Mouse (Mus musculus) heart, embryonic 11.5 days (tissue): ENCODE data around the gene Bag6. TPM values are rescaled to one million over a fixed set of nuclear protein-coding genes. Genes with fewer than 3 reads are reported as not detected.
A peak's percentile ranks its signal among the peaks of the same experiment; 100 is the strongest.

Source experiments
- ATAC-seq: fragments of 200-750 bp; cut with Nextera tagmentation; replicated peaks from 2 replicates; pipeline ENCODE4 v1.8.0; 2017; ENCODE audit warnings: moderate library complexity; ENCODE audit not compliant: insufficient number of reproducible peaks, low FRiP score, low TSS enrichment
- H3K27ac ChIP-seq: fragments of 300-500 bp; sonication (generic); 2 replicates; pipeline ENCODE4 v1.5.1; 2014; ENCODE audit warnings: mild to moderate bottlenecking, low read depth, low read length
- H3K27me3 ChIP-seq: fragments of 300-500 bp; sonication (generic); 2 replicates; pipeline ENCODE4 v1.6.1; 2014; ENCODE audit warnings: mild to moderate bottlenecking, low read length, mixed read lengths; ENCODE audit not compliant: control insufficient read depth, insufficient read depth
- H3K36me3 ChIP-seq: fragments of 300-500 bp; sonication (generic); 2 replicates; pipeline ENCODE4 v1.6.1; 2014; ENCODE audit warnings: mild to moderate bottlenecking, low read length, moderate library complexity, mixed read lengths; ENCODE audit not compliant: control insufficient read depth, insufficient read depth
- H3K4me1 ChIP-seq: fragments of 300-500 bp; sonication (generic); 2 replicates; pipeline ENCODE4 v1.6.1; 2014; ENCODE audit warnings: low read length; ENCODE audit not compliant: control insufficient read depth, insufficient read depth
- H3K4me2 ChIP-seq: fragments of 300-500 bp; sonication (generic); 2 replicates; pipeline ENCODE4 v1.6.1; 2014; ENCODE audit warnings: mild to moderate bottlenecking, moderate library complexity
- H3K4me3 ChIP-seq: fragments of 300-500 bp; sonication (generic); 2 replicates; pipeline ENCODE4 v1.5.1; 2014; ENCODE audit warnings: low read depth, low read length
- H3K9ac ChIP-seq: fragments of 300-500 bp; sonication (generic); 2 replicates; pipeline ENCODE4 v1.6.1; 2014; ENCODE audit warnings: mild to moderate bottlenecking, low read depth, low read length, moderate library complexity
- H3K9me3 ChIP-seq: fragments of 300-500 bp; sonication (generic); replicated peaks from 2 replicates; pipeline ENCODE4 v1.6.1; 2016; ENCODE audit warnings: low read length; ENCODE audit not compliant: control insufficient read depth
- WGBS: fragments of 180-500 bp; shearing (Covaris S2); extraction: QIAGEN DNeasy Blood & Tissue Kit; methylation state at CpG from one replicate; pipeline ENCODE4 v1.1.7; 2014; ENCODE audit not compliant: insufficient replicate concordance; 5-methylcytosine and 5-hydroxymethylcytosine counted together
- polyA plus RNA-seq: library from polyadenylated mRNA; unstranded; fragments of >200 nt; fragmentation: Nextera tagmentation; extraction: Ambion mirVana; gene quantifications from 2 replicates; pipeline ENCODE4 v1.2.1, GENCODE M21; 2014

Bag6 gene
- 72.5 and 77.4 TPM in 2 replicates for polyA plus RNA-seq

GRCm38 (mm10) chr17:35134801-35135590 lies at the start of gene Bag6:
Bag6 (plus strand) TSS chr17:35135178.
- Histone ChIP-seq H3K36me3 (peaks cover 18% of the 10 kb centered on the region), H3K27ac (peak within 1 kb of the TSS; percentile 96), H3K4me3 (peak within 1 kb of the TSS; percentile 76), H3K4me2 (peak within 1 kb of the TSS; percentile 94), H3K4me1 (peaks cover 9% of the 10 kb centered on the region; the same call in 1 of the 2 replicates), H3K9ac (peak within 1 kb of the TSS; percentile 91), H3K9me3 (no peaks in the 10 kb centered on the region), H3K27me3 (no peaks in the 10 kb centered on the region)
- peak; percentile 90 for ATAC-seq
- under 1% methylated on average over 66 of the region's 66 CpGs for WGBS

- H3K4me2 ChIP-seq: no peak within 1 kb of the TSS
- H3K9me3 ChIP-seq: no peaks in the 10 kb centered on the region
- no peak within 1 kb of the TSS for H3K9ac ChIP-seq
- H3K27ac ChIP-seq: no peak within 1 kb of the TSS
- no peak for ATAC-seq
- 59% methylated on average over 7 of the region's 7 CpGs for WGBS
- no peaks in the 10 kb centered on the region for H3K36me3 ChIP-seq
- H3K4me3 ChIP-seq: no peak within 1 kb of the TSS
- peaks cover 6% of the 10 kb centered on the region for H3K4me1 ChIP-seq
- no peaks in the 10 kb centered on the region for H3K27me3 ChIP-seq
These were observed 49.6 kb upstream of the Bag6 start, which contains the start of gene Ly6g6f for GRCm38 (mm10) chr17:35085208-35085865. Ly6g6f (minus strand) TSS chr17:35085610.

- Histone ChIP-seq H3K9me3 (no peaks in the 10 kb centered on the region), H3K36me3 (peaks cover 13% of the 10 kb centered on the region), H3K27me3 (no peaks in the 10 kb centered on the region), H3K27ac (no peak overlapping the region), H3K4me2 (no peak overlapping the region), H3K9ac (no peak overlapping the region), H3K4me1 (peaks cover 9% of the 10 kb centered on the region), H3K4me3 (no peak overlapping the region)
- WGBS: 48% methylated on average over 2 of the region's 2 CpGs
- no peak for ATAC-seq
These were observed 46.8 kb upstream of the Bag6 start for GRCm38 (mm10) chr17:35088151-35088550.

- peak within 1 kb of the TSS; percentile 69 for H3K4me3 ChIP-seq
- peak within 1 kb of the TSS; percentile 96 for H3K27ac ChIP-seq
- H3K4me1 ChIP-seq: peaks cover 9% of the 10 kb centered on the region
- H3K9ac ChIP-seq: peak within 1 kb of the TSS; percentile 97
- H3K9me3 ChIP-seq: no peaks in the 10 kb centered on the region
- WGBS: 2% methylated on average over 67 of the region's 67 CpGs
- no peaks in the 10 kb centered on the region for H3K27me3 ChIP-seq
- peak within 1 kb of the TSS; percentile 84 for H3K4me2 ChIP-seq
- peaks cover 13% of the 10 kb centered on the region for H3K36me3 ChIP-seq
- ATAC-seq: peak; percentile 97
These were observed 45.9 kb upstream of the Bag6 start, which contains the start of gene Abhd16a for GRCm38 (mm10) chr17:35088825-35089644. Abhd16a (plus strand) TSS chr17:35089263.

GRCm38 (mm10) chr17:35090166-35090932 lies 44.6 kb upstream of the Bag6 start:
- Histone ChIP-seq H3K36me3 (peaks cover 18% of the 10 kb centered on the region), H3K4me1 (peaks cover 12% of the 10 kb centered on the region), H3K9ac (peak overlapping the region; percentile 97), H3K27me3 (no peaks in the 10 kb centered on the region), H3K4me2 (peak overlapping the region; percentile 84), H3K27ac (no peak overlapping the region), H3K4me3 (peak overlapping the region; percentile 69), H3K9me3 (no peaks in the 10 kb centered on the region)
- 68% methylated on average over 8 of the region's 8 CpGs for WGBS
- no peak for ATAC-seq

GRCm38 (mm10) chr17:35092403-35093198 lies 42.4 kb upstream of the Bag6 start:
- 85% methylated on average over 14 of the region's 14 CpGs for WGBS
- H3K9me3 ChIP-seq: no peaks in the 10 kb centered on the region
- H3K4me3 ChIP-seq: no peak overlapping the region
- ATAC-seq: no peak
- H3K27me3 ChIP-seq: no peaks in the 10 kb centered on the region
- H3K36me3 ChIP-seq: peaks cover 24% of the 10 kb centered on the region
- H3K4me1 ChIP-seq: peaks cover 12% of the 10 kb centered on the region
- no peak overlapping the region for H3K4me2 ChIP-seq
- H3K27ac ChIP-seq: no peak overlapping the region
- H3K9ac ChIP-seq: no peak overlapping the region

- no peaks in the 10 kb centered on the region for H3K27me3 ChIP-seq
- no peaks in the 10 kb centered on the region for H3K9me3 ChIP-seq
- H3K4me3 ChIP-seq: no peak overlapping the region
- H3K9ac ChIP-seq: no peak overlapping the region
- 81% methylated on average over 15 of the region's 15 CpGs for WGBS
- H3K27ac ChIP-seq: no peak overlapping the region
- peaks cover 12% of the 10 kb centered on the region for H3K4me1 ChIP-seq
- no peak for ATAC-seq
- H3K4me2 ChIP-seq: no peak overlapping the region
- peaks cover 26% of the 10 kb centered on the region for H3K36me3 ChIP-seq
These were observed 40.3 kb upstream of the Bag6 start for GRCm38 (mm10) chr17:35094475-35095365.
